Mouse (Mus musculus): ENCODE results near the gene C130050O18Rik. TPM values are rescaled to one million over a fixed set of nuclear protein-coding genes. Genes with fewer than 3 reads are reported as not detected.

The C130050O18Rik gene
- polyA plus RNA-seq, 1 experiment: 0.20 TPM

DNA sequence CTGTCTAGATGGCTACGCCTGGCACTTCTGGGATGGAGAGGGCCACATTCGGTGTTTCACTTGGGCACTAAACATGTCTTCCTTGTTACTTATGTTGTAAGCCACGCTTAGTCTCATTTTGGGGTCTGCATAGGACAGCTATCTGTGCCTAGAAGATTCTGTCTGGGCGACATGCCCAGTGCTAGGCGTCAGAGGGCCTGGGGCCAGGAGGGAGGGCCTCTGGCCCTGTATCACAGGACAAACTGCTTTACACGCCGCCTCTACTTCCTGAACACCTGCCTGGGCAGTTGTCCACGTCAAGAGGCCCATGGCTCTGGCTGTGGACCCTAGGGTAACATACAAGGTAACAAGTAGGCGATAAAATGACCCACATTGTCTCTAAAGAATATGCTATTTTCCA is 22.9 kb downstream of the C130050O18Rik start:
- no peak for TF ChIP-seq CEBPB (IDR thresholded peaks at IDR 0.05; ENCODE audit: low read depth)
- no peak for TF ChIP-seq USF1 (IDR thresholded peaks at IDR 0.05; ENCODE audit: low read depth)
- TF ChIP-seq MYOG (IDR thresholded peaks at IDR 0.05; ENCODE audit: control insufficient read depth, extremely low read depth, insufficient read length): no peak
- TF ChIP-seq MAX (IDR thresholded peaks at IDR 0.05): no peak
- TF ChIP-seq FOSL1 (IDR thresholded peaks at IDR 0.05; ENCODE audit: insufficient read depth, low read length, poor library complexity, severe bottlenecking): no peak
- TF ChIP-seq CTCF (IDR thresholded peaks at IDR 0.05; ENCODE audit: control insufficient read depth, insufficient read depth, insufficient read length): no peak
- TF ChIP-seq MYOD1 (IDR thresholded peaks at IDR 0.05; ENCODE audit: control insufficient read depth, insufficient read length, low read depth): no peak
- H3K27me3 ChIP-seq (ENCODE audit: control insufficient read depth, insufficient read depth, insufficient read length): no peaks in the 10 kb centered on the region
- H3K36me3 ChIP-seq (ENCODE audit: control insufficient read depth, insufficient read depth): no peaks in the 10 kb centered on the region
- H3K79me3 ChIP-seq (ENCODE audit: low read depth): no peaks in the 10 kb centered on the region
- H3ac ChIP-seq (ENCODE audit: control insufficient read depth, insufficient read length, low read depth): no peak overlapping the region
- no peak overlapping the region for H3K4me3 ChIP-seq (ENCODE audit: insufficient read depth, poor library complexity, severe bottlenecking)
- peaks cover 17% of the 10 kb centered on the region for H3K79me2 ChIP-seq (ENCODE audit: control insufficient read depth, insufficient read depth)

- H3K36me3 ChIP-seq (ENCODE audit: control insufficient read depth, insufficient read depth): no peaks in the 10 kb centered on the region
- H3K79me2 ChIP-seq (ENCODE audit: control insufficient read depth, insufficient read depth): peaks cover 10% of the 10 kb centered on the region
- no peak overlapping the region for H3K4me3 ChIP-seq (ENCODE audit: insufficient read depth, poor library complexity, severe bottlenecking)
- H3K79me3 ChIP-seq (ENCODE audit: low read depth): no peaks in the 10 kb centered on the region
- H3ac ChIP-seq (ENCODE audit: control insufficient read depth, insufficient read length, low read depth): no peak overlapping the region
- TF ChIP-seq CTCF (IDR thresholded peaks at IDR 0.05; ENCODE audit: control insufficient read depth, insufficient read depth, insufficient read length): no peak
- TF ChIP-seq MAX (IDR thresholded peaks at IDR 0.05): no peak
- TF ChIP-seq USF1 (IDR thresholded peaks at IDR 0.05; ENCODE audit: low read depth): no peak
- TF ChIP-seq MYOG (IDR thresholded peaks at IDR 0.05; ENCODE audit: control insufficient read depth, extremely low read depth, insufficient read length): no peak
- TF ChIP-seq FOSL1 (IDR thresholded peaks at IDR 0.05; ENCODE audit: insufficient read depth, low read length, poor library complexity, severe bottlenecking): no peak
- TF ChIP-seq CEBPB (IDR thresholded peaks at IDR 0.05; ENCODE audit: low read depth): no peak
- no peak for TF ChIP-seq MYOD1 (IDR thresholded peaks at IDR 0.05; ENCODE audit: control insufficient read depth, insufficient read length, low read depth)
- H3K27me3 ChIP-seq (ENCODE audit: control insufficient read depth, insufficient read depth, insufficient read length): no peaks in the 10 kb centered on the region
Observed at GRCm38 (mm10) chr5:139429818-139430341, 24.8 kb downstream of the C130050O18Rik start.

- H3ac ChIP-seq (ENCODE audit: control insufficient read depth, insufficient read length, low read depth): no peak overlapping the region
- no peak overlapping the region for H3K4me3 ChIP-seq (ENCODE audit: insufficient read depth, poor library complexity, severe bottlenecking)
- peaks cover 1% of the 10 kb centered on the region for H3K79me2 ChIP-seq (ENCODE audit: control insufficient read depth, insufficient read depth)
- H3K79me3 ChIP-seq (ENCODE audit: low read depth): no peaks in the 10 kb centered on the region
- H3K36me3 ChIP-seq (ENCODE audit: control insufficient read depth, insufficient read depth): no peaks in the 10 kb centered on the region
- no peaks in the 10 kb centered on the region for H3K27me3 ChIP-seq (ENCODE audit: control insufficient read depth, insufficient read depth, insufficient read length)
- no peak for TF ChIP-seq CTCF (IDR thresholded peaks at IDR 0.05; ENCODE audit: control insufficient read depth, insufficient read depth, insufficient read length)
- TF ChIP-seq FOSL1 (IDR thresholded peaks at IDR 0.05; ENCODE audit: insufficient read depth, low read length, poor library complexity, severe bottlenecking): no peak
- no peak for TF ChIP-seq CEBPB (IDR thresholded peaks at IDR 0.05; ENCODE audit: low read depth)
- TF ChIP-seq MYOG (IDR thresholded peaks at IDR 0.05; ENCODE audit: control insufficient read depth, extremely low read depth, insufficient read length): no peak
- TF ChIP-seq MYOD1 (IDR thresholded peaks at IDR 0.05; ENCODE audit: control insufficient read depth, insufficient read length, low read depth): no peak
- no peak for TF ChIP-seq MAX (IDR thresholded peaks at IDR 0.05)
- TF ChIP-seq USF1 (IDR thresholded peaks at IDR 0.05; ENCODE audit: low read depth): no peak
Observed at GRCm38 (mm10) chr5:139432333-139432732, 27.3 kb downstream of the C130050O18Rik start.

DNA sequence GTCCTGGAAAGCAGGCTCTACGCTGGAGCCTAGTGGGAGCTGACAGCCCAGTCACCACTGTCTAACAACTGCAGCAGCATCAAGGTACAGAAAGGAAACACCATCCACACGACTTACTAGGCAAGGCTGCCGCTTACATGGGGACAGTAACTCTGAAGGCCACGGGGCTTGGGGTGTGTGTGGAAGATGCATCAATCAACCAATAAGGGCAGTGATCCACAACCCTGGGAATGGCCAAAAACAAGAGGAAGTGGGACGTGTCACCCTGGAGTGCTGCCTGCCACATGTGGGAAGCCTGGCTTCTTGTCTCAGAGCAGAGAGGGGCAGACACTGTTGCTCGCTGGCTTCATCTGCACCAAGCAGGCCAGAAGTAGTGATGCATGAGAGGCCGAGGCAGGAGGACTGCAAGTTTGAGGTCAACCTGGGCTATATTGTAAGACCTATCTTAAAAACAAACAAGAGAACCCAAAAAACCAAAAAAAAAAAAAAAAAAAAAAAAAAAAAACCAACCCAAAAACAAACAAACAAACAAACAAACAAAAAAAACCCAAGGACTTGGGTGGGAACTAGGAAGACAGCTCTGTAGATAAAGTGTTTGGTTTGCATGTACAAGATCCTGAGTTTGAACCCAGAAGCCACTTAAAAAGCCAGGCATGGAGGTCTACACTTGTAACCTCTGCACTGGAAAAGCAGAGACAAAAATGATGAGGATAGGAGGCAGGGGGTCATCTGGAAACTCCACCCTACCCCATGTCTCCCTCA is 27.8 kb downstream of the C130050O18Rik start:
- Histone ChIP-seq H3K36me3 (ENCODE audit: control insufficient read depth, insufficient read depth) (no peaks in the 10 kb centered on the region), H3K4me3 (ENCODE audit: insufficient read depth, poor library complexity, severe bottlenecking) (no peak overlapping the region), H3K79me3 (ENCODE audit: low read depth) (no peaks in the 10 kb centered on the region), H3K27me3 (ENCODE audit: control insufficient read depth, insufficient read depth, insufficient read length) (no peaks in the 10 kb centered on the region), H3K79me2 (ENCODE audit: control insufficient read depth, insufficient read depth) (no peaks in the 10 kb centered on the region), H3ac (ENCODE audit: control insufficient read depth, insufficient read length, low read depth) (no peak overlapping the region)
- TF ChIP-seq MYOD1 (IDR thresholded peaks at IDR 0.05; ENCODE audit: control insufficient read depth, insufficient read length, low read depth): no peak
- TF ChIP-seq CTCF (IDR thresholded peaks at IDR 0.05; ENCODE audit: control insufficient read depth, insufficient read depth, insufficient read length): no peak
- TF ChIP-seq MYOG (IDR thresholded peaks at IDR 0.05; ENCODE audit: control insufficient read depth, extremely low read depth, insufficient read length): no peak
- no peak for TF ChIP-seq MAX (IDR thresholded peaks at IDR 0.05)
- TF ChIP-seq USF1 (IDR thresholded peaks at IDR 0.05; ENCODE audit: low read depth): no peak
- TF ChIP-seq FOSL1 (IDR thresholded peaks at IDR 0.05; ENCODE audit: insufficient read depth, low read length, poor library complexity, severe bottlenecking): no peak
- no peak for TF ChIP-seq CEBPB (IDR thresholded peaks at IDR 0.05; ENCODE audit: low read depth)

DNA sequence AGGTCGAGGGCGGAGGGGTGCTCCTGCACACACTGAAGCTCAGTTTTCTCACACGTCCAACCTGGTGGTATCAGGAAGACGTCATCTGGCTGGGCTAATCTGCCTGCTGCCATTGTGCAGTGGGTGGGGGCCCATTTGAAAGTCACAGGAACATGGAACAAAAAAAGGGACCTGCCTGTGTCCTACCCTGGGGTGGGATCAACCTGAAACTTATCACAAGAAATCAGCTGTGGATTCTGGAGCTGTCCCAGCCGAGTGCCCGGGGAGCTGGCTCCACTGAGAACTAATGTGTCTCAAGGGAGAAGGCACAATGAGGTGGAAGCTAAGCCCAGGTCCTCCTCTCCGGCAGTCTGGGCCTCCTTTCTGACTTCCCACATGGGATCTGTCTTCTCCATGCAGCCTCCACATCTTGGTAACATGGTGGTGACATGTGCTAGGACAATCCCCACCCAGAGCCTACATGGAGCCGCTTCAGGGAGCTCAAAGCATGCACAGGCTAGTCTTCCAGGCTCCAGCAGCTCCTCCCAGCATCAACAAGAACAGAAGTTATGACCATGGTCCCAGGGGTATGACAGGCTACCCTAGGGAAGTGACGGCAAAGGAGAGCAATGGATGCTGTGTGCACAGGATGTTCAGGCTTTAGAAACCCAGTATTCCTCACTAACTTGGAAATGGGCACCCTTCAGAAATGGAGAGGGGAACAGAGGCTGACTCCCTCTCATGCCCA is 28.9 kb downstream of the C130050O18Rik start:
- TF ChIP-seq MAX (IDR thresholded peaks at IDR 0.05): no peak
- TF ChIP-seq CTCF (IDR thresholded peaks at IDR 0.05; ENCODE audit: control insufficient read depth, insufficient read depth, insufficient read length): no peak
- TF ChIP-seq FOSL1 (IDR thresholded peaks at IDR 0.05; ENCODE audit: insufficient read depth, low read length, poor library complexity, severe bottlenecking): no peak
- no peak for TF ChIP-seq CEBPB (IDR thresholded peaks at IDR 0.05; ENCODE audit: low read depth)
- no peak for TF ChIP-seq MYOG (IDR thresholded peaks at IDR 0.05; ENCODE audit: control insufficient read depth, extremely low read depth, insufficient read length)
- TF ChIP-seq USF1 (IDR thresholded peaks at IDR 0.05; ENCODE audit: low read depth): no peak
- TF ChIP-seq MYOD1 (IDR thresholded peaks at IDR 0.05; ENCODE audit: control insufficient read depth, insufficient read length, low read depth): no peak
- no peaks in the 10 kb centered on the region for H3K36me3 ChIP-seq (ENCODE audit: control insufficient read depth, insufficient read depth)

More for the DNA sequence above, 28.9 kb downstream of the C130050O18Rik start:
- Histone ChIP-seq H3K79me3 (ENCODE audit: low read depth) (no peaks in the 10 kb centered on the region), H3ac (ENCODE audit: control insufficient read depth, insufficient read length, low read depth) (no peak overlapping the region), H3K79me2 (ENCODE audit: control insufficient read depth, insufficient read depth) (no peaks in the 10 kb centered on the region), H3K4me3 (ENCODE audit: insufficient read depth, poor library complexity, severe bottlenecking) (no peak overlapping the region), H3K27me3 (ENCODE audit: control insufficient read depth, insufficient read depth, insufficient read length) (no peaks in the 10 kb centered on the region)
